Mouse (Mus musculus): ENCODE results near the gene Sertad4.

Gene Sertad4

DNA sequence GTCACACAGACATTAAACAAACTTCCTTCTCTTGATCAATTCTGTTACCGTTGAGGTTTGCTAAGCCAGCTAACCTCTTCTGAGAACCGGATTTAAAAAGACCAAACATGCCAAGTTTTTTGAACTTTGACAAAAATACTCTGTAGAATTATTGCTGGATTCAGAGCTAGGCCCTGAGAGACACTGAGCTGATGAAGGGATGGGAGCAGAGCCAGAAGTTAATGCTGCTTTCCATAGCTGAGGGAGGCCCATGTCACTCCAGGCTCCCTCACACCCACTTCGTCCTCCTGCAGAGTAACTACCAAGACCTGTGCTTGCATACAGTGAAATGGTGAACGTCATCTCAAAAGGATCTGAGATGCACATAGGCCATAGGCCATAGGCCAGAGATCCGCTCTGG, 43.3 kb downstream of the Sertad4 start:
- in situ Hi-C loops (cut with MboI; ENCODE audit: low sequenced_read_pairs) = no loop called here

DNA sequence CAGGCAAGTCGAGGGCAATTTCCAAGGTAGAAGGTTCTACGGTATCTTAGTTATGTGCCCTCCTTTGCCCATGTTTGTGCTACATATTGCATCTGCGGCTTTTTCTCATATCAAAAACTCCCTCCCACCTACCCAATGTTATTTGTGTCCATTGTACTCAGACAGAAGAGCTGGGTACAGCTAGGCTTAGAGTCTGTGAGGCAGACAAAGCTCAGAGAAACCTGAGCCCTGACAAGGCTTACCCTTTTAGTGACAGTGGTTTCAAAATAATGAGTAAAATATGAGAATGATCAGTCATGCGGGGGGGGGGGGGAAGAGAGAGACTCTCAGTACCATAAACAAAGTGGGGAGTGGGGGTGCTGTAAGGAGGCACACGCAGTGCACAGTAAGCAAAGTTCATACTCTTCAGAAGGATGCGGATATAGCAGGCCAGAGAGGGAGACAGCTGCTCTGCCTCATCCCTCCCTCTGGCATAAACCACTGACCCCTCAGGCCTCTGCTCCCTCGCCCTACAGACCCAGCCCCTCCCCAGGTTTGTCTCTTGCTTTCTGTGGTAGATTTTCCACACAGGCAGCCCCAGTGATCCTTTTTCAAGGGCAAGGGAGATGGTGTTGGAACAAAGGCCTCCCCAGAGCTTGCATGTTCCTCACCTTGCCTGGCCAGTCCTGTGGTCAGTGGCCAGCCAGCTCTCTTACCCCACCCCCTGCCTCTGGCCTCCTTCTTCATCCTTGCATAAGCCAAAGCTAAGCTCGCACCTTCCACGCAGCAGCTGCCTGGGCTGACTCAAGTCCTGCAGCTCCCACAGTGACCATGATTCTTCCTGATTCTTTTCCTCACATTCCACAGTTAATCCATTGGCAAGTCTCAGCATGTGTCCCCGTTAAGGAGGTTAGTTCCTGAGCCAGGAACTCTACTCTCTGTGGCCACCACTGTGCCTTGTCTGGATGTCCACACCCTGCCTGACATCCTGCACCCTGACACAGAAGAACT, 49.1 kb downstream of the Sertad4 start:
- in situ Hi-C loops (cut with MboI; ENCODE audit: low sequenced_read_pairs) = no loop called here

DNA sequence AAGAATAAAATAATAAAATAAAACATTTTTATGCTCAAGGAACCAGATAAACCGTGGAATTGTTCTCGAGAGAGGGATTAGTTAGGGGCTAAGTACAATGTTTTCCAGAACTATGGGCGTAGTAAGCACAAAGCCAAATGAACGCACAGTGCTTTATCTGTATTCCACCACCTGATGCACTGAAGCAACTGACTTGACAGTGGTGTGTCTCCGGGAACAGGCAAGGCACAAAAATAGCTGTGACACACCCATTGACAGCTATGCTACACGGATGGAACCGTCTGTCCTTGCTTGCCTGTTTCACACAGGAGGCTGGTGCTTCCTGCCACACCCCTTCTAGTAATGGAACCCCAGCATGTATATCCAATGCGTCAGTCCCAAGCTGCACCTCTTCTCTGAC, 55.2 kb downstream of the Sertad4 start:
- in situ Hi-C loops (cut with MboI; ENCODE audit: low sequenced_read_pairs) = no loop called here

DNA sequence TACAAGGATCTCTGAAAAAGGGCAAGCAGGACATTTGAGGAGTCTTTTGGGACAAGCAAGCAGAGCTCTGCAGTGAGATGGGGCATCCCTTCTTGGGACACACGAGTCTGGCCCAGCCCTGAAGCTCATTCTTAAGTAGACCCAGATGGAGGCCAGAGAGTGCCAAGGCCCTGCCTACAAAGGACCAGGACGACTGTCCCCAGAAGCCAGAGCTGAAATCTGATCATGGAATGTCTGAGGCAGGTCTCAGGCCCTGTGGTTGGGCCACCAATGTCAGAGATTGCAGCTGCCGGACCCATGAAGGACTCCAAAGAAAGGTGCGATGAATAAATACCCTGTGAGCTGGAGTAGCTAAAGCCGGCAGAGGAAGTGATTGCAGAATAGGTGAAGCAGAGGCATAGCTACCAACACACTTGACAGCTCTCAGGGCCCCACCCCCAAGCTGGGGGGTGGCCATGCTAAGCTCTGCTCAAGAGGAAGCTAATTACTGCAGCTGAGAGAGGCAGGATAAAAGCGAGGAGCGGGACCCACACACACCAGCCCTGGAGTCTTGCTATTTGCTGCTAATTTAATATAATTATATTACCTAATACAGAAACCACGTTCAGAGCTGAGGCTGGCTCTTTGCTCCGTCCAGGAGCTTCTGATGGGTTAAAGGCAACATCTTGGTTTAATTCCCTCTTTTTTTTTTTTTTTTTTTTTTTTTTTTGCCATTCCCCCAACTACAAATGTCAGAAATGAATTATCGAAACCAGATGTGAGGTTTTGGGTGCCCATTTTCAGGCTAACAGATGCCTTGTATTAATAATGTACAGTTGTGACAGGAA, 56.2 kb downstream of the Sertad4 start:
- in situ Hi-C loops (cut with MboI; ENCODE audit: low sequenced_read_pairs) = no loop called here

DNA sequence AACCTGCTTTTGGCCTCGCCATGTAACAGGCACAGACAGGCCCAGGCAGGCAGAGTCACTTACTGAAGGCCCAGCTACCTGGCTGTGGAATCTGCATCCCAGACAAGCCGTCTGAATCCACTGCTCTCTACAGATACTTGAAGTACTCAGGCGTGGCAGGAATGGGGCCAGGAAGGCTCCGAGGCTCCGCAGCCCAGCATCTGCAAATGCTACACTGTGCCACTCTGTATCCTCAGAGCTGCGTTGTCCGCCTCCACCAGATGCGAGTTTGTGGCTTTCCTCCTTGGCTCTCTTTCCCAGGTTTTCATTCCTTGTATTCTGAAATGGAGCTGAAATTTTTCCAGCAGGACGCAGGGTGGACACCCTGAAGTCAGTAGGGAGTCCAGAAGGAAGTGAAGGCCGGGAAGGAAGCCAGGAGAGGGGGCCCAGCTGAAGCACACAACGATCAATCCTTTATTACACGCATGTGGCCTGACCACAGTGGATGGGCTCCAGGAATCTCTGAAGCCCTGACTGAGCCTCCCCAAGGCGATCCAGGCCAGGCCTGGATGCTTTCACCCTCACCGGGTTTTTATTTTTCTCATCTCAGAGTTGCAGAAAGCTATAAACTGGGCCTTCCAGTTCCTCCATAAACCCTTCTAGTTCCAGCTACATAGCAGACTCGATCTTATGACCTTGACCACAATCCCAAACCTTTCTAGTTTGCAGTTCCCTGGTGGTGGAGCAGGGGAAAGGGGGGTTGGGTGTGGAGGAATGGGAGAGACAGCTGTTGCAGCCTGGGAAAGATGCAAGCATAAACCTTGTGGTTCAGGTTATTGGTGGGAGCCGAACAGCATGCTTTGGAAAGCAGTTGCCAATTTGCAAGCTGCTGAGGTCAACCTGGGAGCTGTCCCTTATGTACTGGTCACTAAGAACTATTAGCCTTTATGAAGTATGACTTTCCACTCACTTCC, 57.1 kb downstream of the Sertad4 start:
- in situ Hi-C loops (cut with MboI; ENCODE audit: low sequenced_read_pairs) = no loop called here

DNA sequence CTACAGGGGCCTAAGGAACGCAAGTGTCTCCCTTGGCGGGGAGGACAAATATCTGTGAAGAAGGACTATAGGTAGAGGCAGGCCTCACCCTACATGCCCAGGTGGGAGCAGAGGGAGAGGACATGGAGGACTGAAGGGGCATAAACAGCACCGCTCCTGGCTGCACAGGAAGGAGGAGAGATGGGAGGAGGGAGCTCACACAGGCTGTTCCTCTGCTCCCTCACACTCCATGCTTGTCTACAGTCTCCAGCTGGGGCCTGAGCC, 58.6 kb downstream of the Sertad4 start:
- in situ Hi-C loops (cut with MboI; ENCODE audit: low sequenced_read_pairs) = no loop called here

DNA sequence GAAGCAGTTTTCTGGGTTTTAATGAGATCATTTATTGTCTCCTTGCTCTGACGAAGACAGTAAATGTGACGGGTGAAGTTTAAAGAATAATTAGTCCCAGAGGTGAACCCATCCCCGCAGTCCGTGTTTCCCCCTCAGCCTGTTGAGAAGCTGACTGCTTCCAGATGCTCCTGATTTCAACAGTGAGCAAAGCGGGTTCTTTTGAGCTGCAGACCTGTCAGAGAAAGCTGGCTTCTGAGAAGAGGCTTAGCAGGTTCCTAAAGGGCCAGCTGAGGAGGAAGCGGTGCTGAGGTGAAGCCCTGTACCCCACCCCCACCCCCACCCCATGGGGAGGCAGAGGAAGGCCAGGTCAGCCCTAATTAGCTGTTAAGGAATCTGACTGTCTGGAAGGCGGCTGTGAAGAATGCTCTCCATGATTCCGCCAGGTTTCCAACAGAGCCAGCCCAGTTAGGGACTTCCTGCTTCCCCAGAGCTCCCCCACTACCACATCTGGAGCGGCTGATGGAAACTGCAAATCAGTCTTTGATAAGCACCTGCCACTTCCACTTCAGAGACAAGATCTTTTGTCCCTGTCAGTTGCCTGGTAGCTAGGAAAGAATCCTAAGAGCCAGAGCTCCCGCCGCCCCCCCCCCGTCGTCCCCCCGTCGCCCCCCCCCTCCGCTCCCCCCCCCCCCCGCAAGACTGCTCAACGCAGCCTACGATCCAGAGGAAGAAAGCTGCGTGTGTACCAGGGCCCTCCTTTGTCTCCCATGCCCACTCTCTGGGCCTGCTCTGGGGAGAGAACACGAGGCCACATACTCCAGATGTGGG, 59.1 kb downstream of the Sertad4 start:
- in situ Hi-C loops (cut with MboI; ENCODE audit: low sequenced_read_pairs) = no loop called here

DNA sequence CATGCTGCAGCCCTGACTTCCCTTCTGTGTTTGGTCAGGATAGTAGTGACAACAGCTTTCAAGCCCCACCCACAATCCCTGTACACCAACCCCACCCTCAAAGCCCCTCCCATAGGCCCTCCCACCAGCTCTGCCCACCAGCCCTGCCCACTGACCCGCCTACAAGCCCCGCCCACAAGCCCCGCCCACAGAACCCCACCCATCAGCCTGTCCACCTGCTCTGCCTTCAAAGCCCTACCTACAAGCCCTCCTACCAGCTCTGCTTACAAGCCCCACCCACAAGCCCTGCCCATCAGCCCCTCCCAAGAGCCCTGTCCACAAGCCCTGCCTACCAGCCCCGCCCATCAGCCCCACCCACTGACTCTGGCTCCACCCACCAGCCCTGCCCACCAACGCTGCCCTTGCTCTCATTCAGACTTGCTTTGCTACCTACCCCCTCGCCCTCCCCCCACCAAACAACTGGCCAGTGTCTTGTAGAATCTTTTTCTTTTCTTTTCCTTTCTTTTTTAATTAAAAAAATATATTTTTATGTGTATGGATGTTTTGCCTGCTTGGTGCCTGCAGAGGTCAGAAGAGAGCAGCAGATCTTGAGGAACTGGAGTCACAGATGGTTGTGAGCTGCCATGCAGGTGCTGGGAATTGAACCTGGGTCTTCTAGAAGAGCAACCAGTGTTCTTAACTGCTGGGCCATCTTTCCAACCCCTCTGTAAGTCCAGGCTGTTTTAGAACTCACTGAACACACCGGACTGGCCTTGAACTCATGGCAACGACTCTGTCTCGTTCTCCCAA, 60.4 kb downstream of the Sertad4 start:
- in situ Hi-C loops (cut with MboI; ENCODE audit: low sequenced_read_pairs) = no loop called here
